Mouse (Mus musculus): ENCODE data around the gene Atp6v0d1. TPM values are rescaled to one million over a fixed set of nuclear protein-coding genes. Genes with fewer than 3 reads are reported as not detected.

Atp6v0d1 gene
- polyA plus RNA-seq, 1 experiment from 2014 or later, result 64.5 TPM

DNA sequence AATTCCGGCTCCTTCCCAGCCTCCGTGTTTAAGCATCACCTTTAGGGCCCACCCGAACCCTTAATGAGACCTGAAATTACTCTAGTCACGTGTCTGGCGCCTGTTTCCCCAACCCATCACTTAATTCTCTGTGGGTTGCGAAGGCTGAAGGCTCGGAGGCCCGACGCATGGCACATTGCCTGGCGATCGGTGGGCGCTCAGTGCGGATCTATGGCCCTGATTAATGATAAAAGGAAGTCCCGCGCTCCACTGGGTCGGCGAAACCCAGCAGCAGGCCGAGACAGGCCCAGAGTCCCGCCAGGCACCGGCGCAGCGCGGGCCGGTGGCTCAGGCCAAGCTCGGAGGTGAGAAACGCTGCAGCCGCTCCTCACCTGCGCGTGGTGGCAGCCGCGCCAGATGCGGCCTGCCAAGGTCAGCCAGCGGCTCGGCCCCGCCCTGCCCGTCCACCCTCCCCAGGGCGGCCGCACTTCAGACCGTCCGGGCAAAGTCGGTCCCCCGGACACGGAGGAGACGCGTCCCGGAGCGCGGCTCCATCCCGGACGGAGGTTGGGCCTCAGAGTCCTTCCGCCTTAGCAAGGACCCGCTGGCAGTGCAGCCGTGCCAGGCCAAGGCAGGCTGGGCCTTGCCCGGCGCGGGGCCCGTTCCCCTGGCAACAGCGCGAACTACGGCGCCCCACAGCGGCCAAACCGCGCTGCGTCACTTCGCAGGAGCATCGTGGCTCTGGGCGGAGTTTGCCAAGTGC lies 69.2 kb downstream of the Atp6v0d1 start, which contains the start of gene Zdhhc1:
Gene Zdhhc1 (minus strand): TSS at position 464 of the 742 bp plus-strand sequence.
- peak within 1 kb of the TSS; percentile 36 to 56 for H3K27ac ChIP-seq (replicated peaks in 1 of 2; ENCODE audit: control insufficient read depth in 1 of 2, insufficient read depth in 1 of 2, low read depth in 2 of 2, low read length in 2 of 2)
- peak within 1 kb of the TSS; percentile 91 for H3K9ac ChIP-seq (ENCODE audit: low read length)
- no peaks in the 10 kb centered on the region for H3K36me3 ChIP-seq (ENCODE audit: control insufficient read depth, insufficient read depth, low read length)
- H3K4me2 ChIP-seq (ENCODE audit: low read length), result peak within 1 kb of the TSS; percentile 88
- WGBS, result under 1% methylated on average over 68 of the region's 68 CpGs
- H3K4me1 ChIP-seq (ENCODE audit: control insufficient read depth in 2 of 2, insufficient read depth in 2 of 2, low read length in 2 of 2), result peaks cover 4 to 13% of the 10 kb centered on the region in 2 experiments
- no peaks in the 10 kb centered on the region for H3K9me3 ChIP-seq (ENCODE audit: control insufficient read depth, low read length)
- peak; percentile 79 for ATAC-seq (ENCODE audit: insufficient number of reproducible peaks, insufficient read depth, low FRiP score, low read depth)
- H3K27me3 ChIP-seq (ENCODE audit: control insufficient read depth, insufficient read depth, low read length), result no peaks in the 10 kb centered on the region
- peak within 1 kb of the TSS; percentile 89 to 91 for H3K4me3 ChIP-seq (ENCODE audit: control insufficient read depth in 1 of 2, insufficient read depth in 1 of 2, low read depth in 1 of 2, low read length in 2 of 2)

DNA sequence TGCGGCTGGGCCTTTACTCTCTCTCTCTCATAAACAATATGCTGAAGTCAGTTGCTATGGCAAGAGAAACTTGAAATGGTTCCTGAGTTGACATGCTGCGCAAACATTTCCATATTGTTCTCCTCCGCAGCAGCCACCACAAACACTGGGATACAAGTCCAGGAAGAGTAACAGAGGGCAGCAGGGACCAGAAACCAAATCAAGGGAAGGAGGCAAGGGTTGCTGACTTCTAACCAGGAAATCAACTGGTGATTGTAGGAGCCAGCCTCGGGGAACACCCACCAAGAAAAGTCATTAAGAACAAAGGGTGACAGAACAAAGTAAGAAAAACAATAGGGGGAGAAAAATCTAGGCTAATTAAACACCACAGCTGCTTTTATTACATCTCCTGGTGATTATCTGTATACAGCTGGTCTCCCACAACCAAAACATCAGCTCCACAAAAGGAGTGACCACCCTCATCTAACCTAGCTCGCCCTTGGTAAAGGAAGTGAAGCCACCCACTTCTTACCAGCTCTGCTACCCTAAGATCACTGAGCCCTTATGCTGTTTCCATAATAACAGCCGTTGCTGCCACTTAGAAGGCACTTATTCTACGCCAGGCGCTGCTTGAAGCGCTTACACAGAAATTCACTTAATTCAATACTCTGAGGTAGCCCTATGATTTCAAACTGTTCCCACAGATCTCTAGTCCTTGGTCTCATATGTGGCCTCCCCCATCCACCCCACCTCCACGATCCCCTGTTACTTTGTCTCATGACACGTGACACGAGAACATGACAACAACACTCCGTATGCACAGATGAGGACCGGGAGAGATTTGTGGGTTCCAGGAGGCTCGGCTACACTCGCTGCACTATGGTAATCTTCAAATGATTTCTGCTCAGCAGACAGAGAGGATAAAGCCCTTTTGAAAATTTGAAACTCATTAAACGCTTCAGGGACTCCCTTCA lies 70.2 kb downstream of the Atp6v0d1 start:
- Histone ChIP-seq H3K36me3 (ENCODE audit: control insufficient read depth, insufficient read depth, low read length) (no peaks in the 10 kb centered on the region), H3K9ac (ENCODE audit: low read length) (peak overlapping the region; percentile 91), H3K4me1 (ENCODE audit: control insufficient read depth in 2 of 2, insufficient read depth in 2 of 2, low read length in 2 of 2) (peaks cover 6 to 17% of the 10 kb centered on the region in 2 experiments), H3K27me3 (ENCODE audit: control insufficient read depth, insufficient read depth, low read length) (no peaks in the 10 kb centered on the region), H3K4me2 (ENCODE audit: low read length) (peak overlapping the region; percentile 88), H3K9me3 (ENCODE audit: control insufficient read depth, low read length) (no peaks in the 10 kb centered on the region), H3K4me3 (ENCODE audit: control insufficient read depth in 1 of 2, insufficient read depth in 1 of 2, low read depth in 1 of 2, low read length in 2 of 2) (peak overlapping the region; percentile 89 to 91), H3K27ac (replicated peaks in 1 of 2; ENCODE audit: control insufficient read depth in 1 of 2, insufficient read depth in 1 of 2, low read depth in 2 of 2, low read length in 2 of 2) (peak overlapping the region in 1 of 2 experiments; percentile 14; a peak in 2 of 4 replicates)
- no peak for ATAC-seq (ENCODE audit: insufficient number of reproducible peaks, insufficient read depth, low FRiP score, low read depth)
- 45% methylated on average over 17 of the region's 17 CpGs for whole genome bisulfite sequencing

DNA sequence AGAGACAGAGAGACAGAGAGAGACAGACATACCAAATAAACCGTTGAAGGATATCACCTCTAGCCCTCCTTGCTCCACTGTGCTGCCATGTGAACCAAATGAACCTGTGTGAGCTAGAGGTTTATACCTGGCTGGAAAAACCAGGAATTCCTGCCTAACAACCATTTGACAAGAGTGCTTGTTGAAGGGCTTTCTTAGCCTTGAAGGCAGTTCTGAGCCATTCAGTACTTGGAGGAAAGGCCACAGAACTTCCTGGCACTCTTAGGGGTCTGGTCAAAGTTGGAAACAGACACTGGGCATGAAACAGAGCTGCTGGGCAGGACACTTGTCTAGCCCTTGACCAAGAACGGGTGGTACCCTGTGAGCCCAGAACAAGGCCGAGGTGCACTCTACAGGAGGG lies 71.3 kb downstream of the Atp6v0d1 start:
- 71% methylated on average over 3 of the region's 3 CpGs for WGBS
- no peak for ATAC-seq (ENCODE audit: insufficient number of reproducible peaks, insufficient read depth, low FRiP score, low read depth)
- Histone ChIP-seq H3K27me3 (ENCODE audit: control insufficient read depth, insufficient read depth, low read length) (no peaks in the 10 kb centered on the region), H3K4me1 (ENCODE audit: control insufficient read depth in 2 of 2, insufficient read depth in 2 of 2, low read length in 2 of 2) (peaks cover 6 to 25% of the 10 kb centered on the region in 2 experiments), H3K27ac (replicated peaks in 1 of 2; ENCODE audit: control insufficient read depth in 1 of 2, insufficient read depth in 1 of 2, low read depth in 2 of 2, low read length in 2 of 2) (no peak overlapping the region; a peak in 1 of 4 replicates), H3K9me3 (ENCODE audit: control insufficient read depth, low read length) (no peaks in the 10 kb centered on the region), H3K36me3 (ENCODE audit: control insufficient read depth, insufficient read depth, low read length) (no peaks in the 10 kb centered on the region), H3K4me3 (ENCODE audit: control insufficient read depth in 1 of 2, insufficient read depth in 1 of 2, low read depth in 1 of 2, low read length in 2 of 2) (no peak overlapping the region), H3K9ac (ENCODE audit: low read length) (no peak overlapping the region), H3K4me2 (ENCODE audit: low read length) (no peak overlapping the region)

DNA sequence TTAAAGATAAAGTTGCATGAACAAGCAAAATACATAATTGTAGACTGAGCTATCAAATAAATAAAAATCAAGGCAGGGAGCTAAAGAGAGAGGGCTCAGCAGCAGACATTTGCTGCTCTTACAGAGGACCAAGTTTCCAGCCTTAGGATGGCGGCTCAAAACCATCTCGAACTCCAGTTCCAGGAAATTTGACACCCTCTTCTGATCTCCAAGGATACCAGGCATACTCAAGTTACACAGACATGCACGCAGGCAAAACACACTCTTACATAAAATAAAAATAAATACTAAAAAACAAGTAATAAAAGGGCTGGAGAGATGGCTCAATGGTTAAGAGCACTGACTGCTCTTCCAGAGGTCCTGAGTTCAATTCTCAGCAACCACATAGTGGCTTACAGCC lies 72.4 kb downstream of the Atp6v0d1 start:
- 34% methylated on average over 3 of the region's 3 CpGs for WGBS
- Histone ChIP-seq H3K27me3 (ENCODE audit: control insufficient read depth, insufficient read depth, low read length) (no peaks in the 10 kb centered on the region), H3K9ac (ENCODE audit: low read length) (no peak overlapping the region), H3K4me2 (ENCODE audit: low read length) (no peak overlapping the region), H3K4me3 (ENCODE audit: control insufficient read depth in 1 of 2, insufficient read depth in 1 of 2, low read depth in 1 of 2, low read length in 2 of 2) (no peak overlapping the region), H3K27ac (replicated peaks in 1 of 2; ENCODE audit: control insufficient read depth in 1 of 2, insufficient read depth in 1 of 2, low read depth in 2 of 2, low read length in 2 of 2) (no peak overlapping the region), H3K4me1 (ENCODE audit: control insufficient read depth in 2 of 2, insufficient read depth in 2 of 2, low read length in 2 of 2) (peaks cover 6 to 25% of the 10 kb centered on the region in 2 experiments), H3K36me3 (ENCODE audit: control insufficient read depth, insufficient read depth, low read length) (no peaks in the 10 kb centered on the region), H3K9me3 (ENCODE audit: control insufficient read depth, low read length) (no peaks in the 10 kb centered on the region)
- no peak for ATAC-seq (ENCODE audit: insufficient number of reproducible peaks, insufficient read depth, low FRiP score, low read depth)

DNA sequence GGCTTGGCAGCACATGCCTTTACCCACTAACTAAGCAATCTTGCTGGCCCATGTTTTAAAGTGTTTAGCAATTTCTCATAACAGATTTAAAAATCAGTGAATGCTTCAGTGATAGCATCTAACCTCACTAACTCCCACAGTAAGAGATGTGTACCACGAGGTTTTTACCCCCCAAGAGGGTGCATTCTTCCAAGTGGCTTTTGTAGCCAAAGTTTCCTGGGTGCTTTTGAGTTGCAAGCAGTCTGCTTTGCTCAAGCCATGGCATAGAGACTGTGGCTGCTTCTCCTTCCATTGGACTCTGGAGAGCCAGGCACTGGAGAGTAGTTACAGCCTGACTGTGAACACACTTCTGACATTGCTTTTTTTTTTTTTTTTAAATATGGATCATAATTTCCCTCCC lies 76.6 kb downstream of the Atp6v0d1 start:
- no peak overlapping the region for H3K27ac ChIP-seq (replicated peaks in 1 of 2; ENCODE audit: control insufficient read depth in 1 of 2, insufficient read depth in 1 of 2, low read depth in 2 of 2, low read length in 2 of 2)
- 46% methylated on average over 1 of the region's 1 CpGs for WGBS
- peaks cover 2 to 12% of the 10 kb centered on the region in 2 experiments for H3K4me1 ChIP-seq (ENCODE audit: control insufficient read depth in 2 of 2, insufficient read depth in 2 of 2, low read length in 2 of 2)
- no peaks in the 10 kb centered on the region for H3K9me3 ChIP-seq (ENCODE audit: control insufficient read depth, low read length)
- H3K9ac ChIP-seq (ENCODE audit: low read length), result no peak overlapping the region
- no peaks in the 10 kb centered on the region for H3K27me3 ChIP-seq (ENCODE audit: control insufficient read depth, insufficient read depth, low read length)
- ATAC-seq (ENCODE audit: insufficient number of reproducible peaks, insufficient read depth, low FRiP score, low read depth), result no peak
- H3K36me3 ChIP-seq (ENCODE audit: control insufficient read depth, insufficient read depth, low read length), result peaks cover 10% of the 10 kb centered on the region; the same call in 1 of the 2 replicates
- H3K4me3 ChIP-seq (ENCODE audit: control insufficient read depth in 1 of 2, insufficient read depth in 1 of 2, low read depth in 1 of 2, low read length in 2 of 2), result no peak overlapping the region
- no peak overlapping the region for H3K4me2 ChIP-seq (ENCODE audit: low read length)

DNA sequence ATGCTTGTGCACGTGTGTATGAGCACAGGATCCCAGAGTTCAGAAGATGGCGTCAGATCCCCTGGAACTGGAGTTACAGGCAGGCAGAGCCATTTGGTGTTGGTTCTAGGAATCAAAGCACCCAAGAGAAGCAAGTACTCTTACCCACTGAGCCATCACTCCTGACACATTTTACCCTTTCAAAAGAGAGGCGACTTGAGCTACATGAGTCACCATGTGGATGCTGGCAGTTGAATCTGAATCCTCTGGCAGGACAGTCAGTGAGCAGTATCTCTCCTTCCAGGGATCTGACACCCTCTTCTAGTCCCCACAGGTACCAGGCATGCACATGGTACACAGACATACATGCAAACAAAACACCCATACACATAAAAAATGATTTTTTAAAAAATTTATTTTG lies 77.8 kb downstream of the Atp6v0d1 start:
- Histone ChIP-seq H3K4me2 (ENCODE audit: low read length) (no peak overlapping the region), H3K9me3 (ENCODE audit: control insufficient read depth, low read length) (no peaks in the 10 kb centered on the region), H3K27me3 (ENCODE audit: control insufficient read depth, insufficient read depth, low read length) (no peaks in the 10 kb centered on the region), H3K27ac (replicated peaks in 1 of 2; ENCODE audit: control insufficient read depth in 1 of 2, insufficient read depth in 1 of 2, low read depth in 2 of 2, low read length in 2 of 2) (no peak overlapping the region), H3K9ac (ENCODE audit: low read length) (no peak overlapping the region), H3K4me3 (ENCODE audit: control insufficient read depth in 1 of 2, insufficient read depth in 1 of 2, low read depth in 1 of 2, low read length in 2 of 2) (no peak overlapping the region), H3K36me3 (ENCODE audit: control insufficient read depth, insufficient read depth, low read length) (peaks cover 12% of the 10 kb centered on the region; the same call in 1 of the 2 replicates), H3K4me1 (ENCODE audit: control insufficient read depth in 2 of 2, insufficient read depth in 2 of 2, low read length in 2 of 2) (peaks cover 2 to 12% of the 10 kb centered on the region in 2 experiments)
- no peak for ATAC-seq (ENCODE audit: insufficient number of reproducible peaks, insufficient read depth, low FRiP score, low read depth)
- WGBS, result 56% methylated on average over 3 of the region's 3 CpGs

DNA sequence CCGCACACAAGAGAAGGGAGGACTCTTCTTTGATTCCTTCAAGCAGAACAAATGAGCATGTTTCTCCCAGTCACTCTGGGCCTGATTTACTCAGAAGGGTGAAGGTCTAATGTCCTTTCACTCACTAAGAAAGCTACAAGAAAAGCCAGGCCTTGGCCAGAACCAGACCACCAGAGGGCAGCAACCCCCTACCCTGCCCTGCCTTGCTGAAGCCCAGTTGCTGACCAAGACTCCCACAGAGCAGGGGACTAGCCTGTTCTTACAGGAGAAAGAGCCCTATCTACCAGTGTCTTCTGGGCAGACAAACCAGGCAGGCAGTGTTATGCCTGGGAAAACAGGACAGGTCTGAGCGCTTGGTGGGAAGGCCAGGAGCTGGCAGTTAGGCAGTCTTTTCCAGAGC lies 81.5 kb downstream of the Atp6v0d1 start:
- Histone ChIP-seq H3K27me3 (ENCODE audit: control insufficient read depth, insufficient read depth, low read length) (no peaks in the 10 kb centered on the region), H3K4me1 (ENCODE audit: control insufficient read depth in 2 of 2, insufficient read depth in 2 of 2, low read length in 2 of 2) (peaks cover 8% of the 10 kb centered on the region in 2 experiments), H3K9me3 (ENCODE audit: control insufficient read depth, low read length) (no peaks in the 10 kb centered on the region), H3K9ac (ENCODE audit: low read length) (no peak overlapping the region), H3K27ac (replicated peaks in 1 of 2; ENCODE audit: control insufficient read depth in 1 of 2, insufficient read depth in 1 of 2, low read depth in 2 of 2, low read length in 2 of 2) (no peak overlapping the region), H3K4me3 (ENCODE audit: control insufficient read depth in 1 of 2, insufficient read depth in 1 of 2, low read depth in 1 of 2, low read length in 2 of 2) (no peak overlapping the region), H3K4me2 (ENCODE audit: low read length) (no peak overlapping the region), H3K36me3 (ENCODE audit: control insufficient read depth, insufficient read depth, low read length) (peaks cover 16% of the 10 kb centered on the region; the same call in 1 of the 2 replicates)
- ATAC-seq (ENCODE audit: insufficient number of reproducible peaks, insufficient read depth, low FRiP score, low read depth), result no peak
- 39% methylated on average over 2 of the region's 2 CpGs for WGBS

Measured in heart, embryonic 14.5 days (tissue).